Mouse (Mus musculus): ENCODE data around the gene Tceal5. TPM values are rescaled to one million over a fixed set of nuclear protein-coding genes. Genes with fewer than 3 reads are reported as not detected.

Tceal5 gene
- polyA plus RNA-seq, 1 experiment from 2014 or later, result 12.7 TPM

- ATAC-seq (no peak), DNase-seq (no peak)
- H3K9me3 ChIP-seq (ENCODE audit: low read length), result no peaks in the 10 kb centered on the region
- H3K27me3 ChIP-seq (ENCODE audit: insufficient read depth, low read length), result no peaks in the 10 kb centered on the region
- no peak overlapping the region for H3K9ac ChIP-seq (replicated peaks)
- H3K36me3 ChIP-seq (replicated peaks; ENCODE audit: insufficient read depth, low read length), result no peaks in the 10 kb centered on the region
- H3K4me1 ChIP-seq (ENCODE audit: insufficient read depth), result no peaks in the 10 kb centered on the region
- no peak overlapping the region for H3K4me2 ChIP-seq (ENCODE audit: low read depth, low read length)
- no peak overlapping the region for H3K4me3 ChIP-seq (ENCODE audit: low read depth, low read length)
- no peak overlapping the region for H3K27ac ChIP-seq (ENCODE audit: low read depth)
- TF ChIP-seq EP300 (IDR thresholded peaks at IDR 0.05; ENCODE audit: low read depth) (no peak), CTCF (IDR thresholded peaks at IDR 0.05; ENCODE audit: low read depth) (no peak)
- 52% methylated on average over 2 of the region's 2 CpGs for WGBS (ENCODE audit: insufficient replicate concordance)
Measured at GRCm38 (mm10) chrX:136213396-136213795, 9.7 kb upstream of the Tceal5 start.

- no peak overlapping the region for H3K4me3 ChIP-seq (ENCODE audit: low read depth, low read length)
- no peaks in the 10 kb centered on the region for H3K9me3 ChIP-seq (ENCODE audit: low read length)
- WGBS (ENCODE audit: insufficient replicate concordance), result 62% methylated on average over 6 of the region's 6 CpGs
- no peak overlapping the region for H3K9ac ChIP-seq (replicated peaks)
- no peaks in the 10 kb centered on the region for H3K36me3 ChIP-seq (replicated peaks; ENCODE audit: insufficient read depth, low read length)
- H3K4me2 ChIP-seq (ENCODE audit: low read depth, low read length), result no peak overlapping the region
- TF ChIP-seq CTCF (IDR thresholded peaks at IDR 0.05; ENCODE audit: low read depth) (no peak), EP300 (IDR thresholded peaks at IDR 0.05; ENCODE audit: low read depth) (no peak)
- DNase-seq (no peak), ATAC-seq (peak; percentile 83)
- H3K27me3 ChIP-seq (ENCODE audit: insufficient read depth, low read length), result 0 out of 2 replicates have a peak, but pooled peaks cover 3% of the 10 kb centered on the region
- no peaks in the 10 kb centered on the region for H3K4me1 ChIP-seq (ENCODE audit: insufficient read depth)
- no peak overlapping the region for H3K27ac ChIP-seq (ENCODE audit: low read depth)
Measured at GRCm38 (mm10) chrX:136204406-136204805, 730 bp upstream of the Tceal5 start.

GRCm38 (mm10) chrX:136203257-136203656, 419 bp downstream of the Tceal5 start:
- Histone ChIP-seq H3K27me3 (ENCODE audit: insufficient read depth, low read length) (0 out of 2 replicates have a peak, but pooled peaks cover 3% of the 10 kb centered on the region), H3K9ac (replicated peaks) (peak overlapping the region; percentile 46), H3K27ac (ENCODE audit: low read depth) (peak overlapping the region; percentile 55; the same call in 1 of the 2 replicates), H3K9me3 (ENCODE audit: low read length) (no peaks in the 10 kb centered on the region), H3K36me3 (replicated peaks; ENCODE audit: insufficient read depth, low read length) (no peaks in the 10 kb centered on the region), H3K4me3 (ENCODE audit: low read depth, low read length) (peak overlapping the region; percentile 40), H3K4me1 (ENCODE audit: insufficient read depth) (no peaks in the 10 kb centered on the region), H3K4me2 (ENCODE audit: low read depth, low read length) (peak overlapping the region; percentile 55)
- ATAC-seq (no peak), DNase-seq (no peak)
- TF ChIP-seq EP300 (IDR thresholded peaks at IDR 0.05; ENCODE audit: low read depth) (no peak), CTCF (IDR thresholded peaks at IDR 0.05; ENCODE audit: low read depth) (no peak)
- WGBS (ENCODE audit: insufficient replicate concordance), result 23% methylated on average over 7 of the region's 7 CpGs

- Histone ChIP-seq H3K4me1 (ENCODE audit: insufficient read depth) (no peaks in the 10 kb centered on the region), H3K4me2 (ENCODE audit: low read depth, low read length) (no peak overlapping the region), H3K9ac (replicated peaks) (no peak overlapping the region), H3K27ac (ENCODE audit: low read depth) (no peak overlapping the region), H3K36me3 (replicated peaks; ENCODE audit: insufficient read depth, low read length) (no peaks in the 10 kb centered on the region), H3K4me3 (ENCODE audit: low read depth, low read length) (no peak overlapping the region), H3K9me3 (ENCODE audit: low read length) (no peaks in the 10 kb centered on the region), H3K27me3 (ENCODE audit: insufficient read depth, low read length) (no peaks in the 10 kb centered on the region)
- DNase-seq, result peak; percentile 48
- TF ChIP-seq CTCF (IDR thresholded peaks at IDR 0.05; ENCODE audit: low read depth) (peak; percentile 67), EP300 (IDR thresholded peaks at IDR 0.05; ENCODE audit: low read depth) (no peak)
- WGBS (ENCODE audit: insufficient replicate concordance), result 54% methylated on average over 1 of the region's 1 CpGs
- no peak for ATAC-seq
Measured at GRCm38 (mm10) chrX:136196873-136197272, 6.8 kb downstream of the Tceal5 start.

- H3K9ac ChIP-seq (replicated peaks), result no peak overlapping the region
- ATAC-seq (no peak), DNase-seq (no peak)
- 65% methylated on average over 16 of the region's 16 CpGs for WGBS (ENCODE audit: insufficient replicate concordance)
- no peak overlapping the region for H3K4me2 ChIP-seq (ENCODE audit: low read depth, low read length)
- H3K9me3 ChIP-seq (ENCODE audit: low read length), result no peaks in the 10 kb centered on the region
- H3K27me3 ChIP-seq (ENCODE audit: insufficient read depth, low read length), result no peaks in the 10 kb centered on the region
- H3K36me3 ChIP-seq (replicated peaks; ENCODE audit: insufficient read depth, low read length), result no peaks in the 10 kb centered on the region
- H3K4me3 ChIP-seq (ENCODE audit: low read depth, low read length), result no peak overlapping the region
- H3K4me1 ChIP-seq (ENCODE audit: insufficient read depth), result no peaks in the 10 kb centered on the region
- no peak overlapping the region for H3K27ac ChIP-seq (ENCODE audit: low read depth)
- TF ChIP-seq EP300 (IDR thresholded peaks at IDR 0.05; ENCODE audit: low read depth) (no peak), CTCF (IDR thresholded peaks at IDR 0.05; ENCODE audit: low read depth) (no peak)
Measured at GRCm38 (mm10) chrX:136195193-136195944, 8.3 kb downstream of the Tceal5 start.

GRCm38 (mm10) chrX:136183107-136183506, 20.6 kb downstream of the Tceal5 start:
- Histone ChIP-seq H3K9me3 (ENCODE audit: low read length) (no peaks in the 10 kb centered on the region), H3K4me3 (ENCODE audit: low read depth, low read length) (no peak overlapping the region), H3K27ac (ENCODE audit: low read depth) (no peak overlapping the region), H3K4me2 (ENCODE audit: low read depth, low read length) (no peak overlapping the region), H3K9ac (replicated peaks) (no peak overlapping the region), H3K36me3 (replicated peaks; ENCODE audit: insufficient read depth, low read length) (no peaks in the 10 kb centered on the region), H3K4me1 (ENCODE audit: insufficient read depth) (no peaks in the 10 kb centered on the region), H3K27me3 (ENCODE audit: insufficient read depth, low read length) (no peaks in the 10 kb centered on the region)
- WGBS (ENCODE audit: insufficient replicate concordance), result 55% methylated on average over 1 of the region's 1 CpGs
- TF ChIP-seq CTCF (IDR thresholded peaks at IDR 0.05; ENCODE audit: low read depth) (no peak), EP300 (IDR thresholded peaks at IDR 0.05; ENCODE audit: low read depth) (peak; percentile 59; the same call in 1 of the 2 replicates)
- no peak for DNase-seq
- peak; percentile 83 for ATAC-seq

Data from liver, postnatal 0 days (tissue).